Mouse (Mus musculus) G1E (cell line): Measurements from ENCODE around the gene Ankzf1. TPM values are rescaled to one million over a fixed set of nuclear protein-coding genes. Genes with fewer than 3 reads are reported as not detected.

Experiments used
- ATAC-seq: 2 replicates; pipeline ENCODE4 v1.8.0; 2016; ENCODE audit warnings: mild to moderate bottlenecking; ENCODE audit not compliant: insufficient number of reproducible peaks, poor library complexity, low FRiP score, severe bottlenecking; ENCODE audit errors: extremely low read depth
- DNase-seq: peaks from one replicate; pipeline ENCODE4 v3.0.0; 2012; ENCODE audit warnings: low spot score
- H3K27me3 ChIP-seq: 2 replicates; pipeline ENCODE4 v1.6.1; 2012; ENCODE audit warnings: mild to moderate bottlenecking, low read length, inconsistent platforms; ENCODE audit not compliant: insufficient read depth
- H3K36me3 ChIP-seq: replicated peaks from 2 replicates; pipeline ENCODE3; 2012; ENCODE audit warnings: mild to moderate bottlenecking, inconsistent platforms
- H3K4me1 ChIP-seq: 2 replicates; pipeline ENCODE4 v1.6.1; 2012; ENCODE audit warnings: low read depth, low read length, inconsistent platforms, mixed read lengths; ENCODE audit not compliant: insufficient read depth
- H3K4me3 ChIP-seq: 2 replicates; pipeline ENCODE4 v1.5.1; 2012; ENCODE audit warnings: low read depth, mild to moderate bottlenecking, inconsistent platforms, low read length, moderate library complexity, mixed read lengths
- H3K9me3 ChIP-seq: replicated peaks from 2 replicates; pipeline ENCODE4 v1.6.1; 2012; ENCODE audit warnings: inconsistent platforms
- CTCF ChIP-seq: IDR thresholded peaks from 2 replicates; pipeline ENCODE4 v1.5.1; 2012; ENCODE audit warnings: low read depth, low read length, inconsistent platforms, mixed read lengths
- GATA1 ChIP-seq: IDR thresholded peaks from 2 replicates; pipeline ENCODE4 v1.6.1; 2012; ENCODE audit warnings: borderline replicate concordance, low read length, inconsistent platforms, mixed read lengths
- GATA2 ChIP-seq: IDR thresholded peaks from 2 replicates; pipeline ENCODE4 v1.6.1; 2012; ENCODE audit warnings: low read depth, low read length, inconsistent platforms, borderline replicate concordance
- POLR2AphosphoS5 ChIP-seq: IDR thresholded peaks from 2 replicates; pipeline ENCODE4 v1.6.1; 2012; ENCODE audit warnings: low read depth, low read length, inconsistent platforms; ENCODE audit not compliant: insufficient replicate concordance
- TAL1 ChIP-seq: conservative IDR thresholded peaks from 2 replicates; pipeline ENCODE4 v1.6.1; 2012; ENCODE audit warnings: low read depth, low read length, inconsistent platforms, mixed read lengths
- polyA plus RNA-seq: library from polyadenylated mRNA; stranded (reverse); fragments of >175 nt; gene quantifications from 2 replicates; pipeline ENCODE4 v1.2.3, GENCODE M21; 2012
- total RNA-seq, 2 experiments: library from RNA; stranded (forward) in 1 of 2; stranded (reverse) in 1 of 2; fragments of 200-1000 nt in 1 of 2; fragments of >200 nt in 1 of 2; fragmentation: Nextera tagmentation in 1 of 2; gene quantifications; 2 replicates each; pipeline ENCODE4 v1.2.3; 2014 to 2017

The Ankzf1 gene
- total and polyA plus RNA-seq, 3 experiments = 22.9 to 57.4 (median 50.4) TPM

DNA sequence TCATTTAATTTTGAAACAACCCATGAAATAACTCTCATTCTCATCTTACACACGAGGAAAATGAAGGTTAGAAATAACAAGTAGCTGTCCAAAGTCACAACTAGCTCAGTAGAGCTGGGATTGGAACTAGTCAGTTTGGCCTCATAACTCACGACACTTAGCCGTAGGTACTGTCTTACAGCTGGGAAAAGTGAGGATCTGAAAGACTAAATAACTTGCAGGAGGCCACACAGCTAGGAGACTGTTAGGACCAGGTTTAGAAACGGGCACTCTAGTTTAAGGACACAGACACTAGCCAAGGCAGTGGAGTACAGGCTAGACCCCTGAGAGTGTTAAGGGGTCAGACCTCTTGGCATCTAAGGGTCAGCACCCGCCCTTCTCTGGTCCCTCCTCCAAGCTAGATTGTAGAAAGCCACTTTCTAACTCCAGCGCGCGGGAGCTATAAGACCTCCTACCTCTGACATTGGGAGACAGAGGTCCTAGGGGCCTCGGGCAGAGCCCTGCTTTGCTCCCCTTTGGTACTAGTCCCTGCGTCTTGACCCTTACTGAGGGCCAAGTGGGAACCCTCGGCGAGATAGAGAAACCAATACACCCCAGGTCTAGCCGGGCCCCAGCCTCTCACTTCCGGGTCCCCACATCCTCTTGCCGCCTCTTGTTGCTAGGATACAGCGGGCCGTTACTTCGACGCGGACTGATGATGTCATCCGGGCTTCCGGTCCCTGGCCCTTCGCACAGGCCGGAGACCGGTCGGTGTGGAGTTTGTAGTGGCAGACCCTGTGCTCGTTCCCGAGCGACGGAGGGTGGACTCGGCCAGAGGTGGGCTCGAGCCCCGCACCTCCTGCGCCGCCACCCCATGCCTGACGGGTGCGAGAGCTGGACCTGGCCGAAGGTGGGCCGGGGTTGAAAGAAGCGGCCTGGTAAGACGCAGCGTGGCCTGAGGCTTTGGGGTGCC, 18.5 kb downstream of the Ankzf1 start, which contains the start of the genes Glb1l and Stk16:
TSS of gene Glb1l (minus strand) at position 678 of the 952 bp plus-strand sequence.
TSS of gene Stk16 (plus strand) at position 703 of the 952 bp plus-strand sequence.
- Histone ChIP-seq H3K27me3 (no peaks in the 10 kb centered on the region), H3K36me3 (peaks cover 65% of the 10 kb centered on the region), H3K9me3 (no peaks in the 10 kb centered on the region), H3K4me1 (peaks cover 62% of the 10 kb centered on the region), H3K4me3 (peak within 1 kb of the TSS; percentile 75)
- DNase-seq (peak; percentile 99), ATAC-seq (peak; percentile 90)
- TF ChIP-seq TAL1 (no peak), GATA2 (no peak)

- no peak for DNase-seq
- H3K36me3 ChIP-seq = peaks cover 69% of the 10 kb centered on the region
- TF ChIP-seq TAL1 = no peak
- TF ChIP-seq GATA2 = no peak
- TF ChIP-seq GATA1 = no peak
- no peak for TF ChIP-seq POLR2AphosphoS5
- TF ChIP-seq CTCF = no peak
- H3K27me3 ChIP-seq = no peaks in the 10 kb centered on the region
- ATAC-seq = no peak
- H3K9me3 ChIP-seq = no peaks in the 10 kb centered on the region
- H3K4me3 ChIP-seq = peak overlapping the region; percentile 75
- peaks cover 70% of the 10 kb centered on the region for H3K4me1 ChIP-seq
Observed at GRCm38 (mm10) chr1:75211141-75211708, 19.3 kb downstream of the Ankzf1 start.

- TF ChIP-seq GATA2 (no peak), TAL1 (no peak), CTCF (no peak), POLR2AphosphoS5 (no peak; the same call in 1 of the 2 replicates), GATA1 (no peak)
- no peaks in the 10 kb centered on the region for H3K27me3 ChIP-seq
- ATAC-seq (no peak), DNase-seq (no peak)
- H3K36me3 ChIP-seq = peaks cover 76% of the 10 kb centered on the region
- H3K9me3 ChIP-seq = no peaks in the 10 kb centered on the region
- H3K4me3 ChIP-seq = peak overlapping the region; percentile 75; the same call in 1 of the 2 replicates
- H3K4me1 ChIP-seq = peaks cover 83% of the 10 kb centered on the region
Observed at GRCm38 (mm10) chr1:75212542-75212941, 20.6 kb downstream of the Ankzf1 start.

- peaks cover 77% of the 10 kb centered on the region for H3K36me3 ChIP-seq
- ATAC-seq = no peak
- TF ChIP-seq GATA1 (no peak), GATA2 (no peak)
- H3K4me1 ChIP-seq = peaks cover 89% of the 10 kb centered on the region
- no peaks in the 10 kb centered on the region for H3K9me3 ChIP-seq
- no peak for DNase-seq
- no peaks in the 10 kb centered on the region for H3K27me3 ChIP-seq
- H3K4me3 ChIP-seq = peak overlapping the region; percentile 75; the same call in 1 of the 2 replicates
Observed at GRCm38 (mm10) chr1:75213096-75213495, 21.1 kb downstream of the Ankzf1 start.

DNA sequence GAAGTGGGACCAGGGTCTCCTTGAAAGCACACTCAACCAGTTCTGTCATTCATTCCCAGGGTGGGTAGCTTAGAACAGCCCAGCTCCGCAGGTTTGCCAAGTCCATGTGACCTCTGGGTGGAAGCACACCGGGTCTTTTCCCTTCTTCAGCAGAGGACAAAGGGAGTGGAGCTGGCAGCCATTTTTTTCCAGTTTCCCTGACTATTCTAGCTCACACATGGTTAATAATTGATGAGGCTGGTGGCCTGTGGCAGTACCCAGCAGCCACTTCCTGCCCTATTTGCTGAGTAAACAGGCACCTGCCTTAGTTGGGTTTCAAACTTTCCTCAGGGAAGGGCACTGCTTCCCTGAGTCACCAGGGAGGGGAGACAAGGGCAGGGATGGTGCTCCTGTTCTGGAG, 22.5 kb downstream of the Ankzf1 start:
- TF ChIP-seq TAL1 (no peak), POLR2AphosphoS5 (0 out of 2 replicates have a peak, but pooled peaks have one; percentile 48)
- Histone ChIP-seq H3K9me3 (no peaks in the 10 kb centered on the region), H3K4me1 (peaks cover 91% of the 10 kb centered on the region), H3K4me3 (peak overlapping the region; percentile 37; the same call in 1 of the 2 replicates), H3K27me3 (peaks cover 1% of the 10 kb centered on the region; the same call in 1 of the 2 replicates), H3K36me3 (peaks cover 70% of the 10 kb centered on the region)
- DNase-seq = no peak
- ATAC-seq = no peak

DNA sequence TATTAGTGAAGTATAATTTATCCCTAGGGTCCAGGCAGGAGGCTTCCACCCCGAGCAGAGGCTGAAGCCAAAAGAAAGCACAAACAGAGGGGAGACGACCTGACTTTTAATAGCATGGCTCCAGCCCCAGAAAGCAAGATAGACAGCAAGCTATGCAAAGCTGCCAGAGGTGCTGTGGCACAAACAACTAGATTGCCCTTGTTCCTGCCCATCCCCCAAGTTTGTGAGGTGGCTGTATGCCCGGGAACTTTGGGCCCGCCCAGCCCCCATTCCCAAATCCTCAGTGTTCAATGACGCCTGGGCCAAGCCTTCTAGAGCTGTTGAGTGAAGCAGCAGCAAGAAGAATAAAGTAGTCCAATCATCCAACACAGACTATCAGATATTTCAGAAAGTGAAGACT, 22.9 kb downstream of the Ankzf1 start:
- H3K36me3 ChIP-seq = peaks cover 70% of the 10 kb centered on the region
- H3K9me3 ChIP-seq = no peaks in the 10 kb centered on the region
- H3K4me3 ChIP-seq = peak overlapping the region; percentile 37; the same call in 1 of the 2 replicates
- H3K27me3 ChIP-seq = peaks cover 6% of the 10 kb centered on the region; the same call in 1 of the 2 replicates
- peaks cover 91% of the 10 kb centered on the region for H3K4me1 ChIP-seq
- ATAC-seq (no peak), DNase-seq (no peak)
- TF ChIP-seq CTCF = no peak
